Mouse (Mus musculus) left cerebral cortex, adult 9 months (tissue): ENCODE measurements at regions not wholly inside any gene's neighbourhood (a gene's known extent, or its start where the extent isn't known, plus 50 kb on each side); places are given as distances from the start of the nearest gene placed in this dataset.

Experiments
- DNase-seq, 2 experiments: peaks; one replicate each; pipeline ENCODE4 v3.0.0; 2022; ENCODE audit warnings: low spot score in 2 of 2

- peak; percentile 55 to 57 for DNase-seq
Measured at GRCm38 (mm10) chr8:90503306-90503705, 155.2 kb upstream of the Tox3 start.

GRCm38 (mm10) chr8:90502879-90503278 is 154.7 kb upstream of the Tox3 start:
- DNase-seq = peak in 1 of 2 experiments; percentile 56

- DNase-seq = peak in 1 of 2 experiments; percentile 21
Measured at GRCm38 (mm10) chr8:90499315-90499714, 151.2 kb upstream of the Tox3 start.

- peak in 1 of 2 experiments; percentile 39 for DNase-seq
Measured at GRCm38 (mm10) chr8:90496658-90497163, 148.6 kb upstream of the Tox3 start.

GRCm38 (mm10) chr8:90495943-90496371 is 147.8 kb upstream of the Tox3 start:
- no peak for DNase-seq

GRCm38 (mm10) chr8:90492521-90493225 is 144.5 kb upstream of the Tox3 start:
- DNase-seq = no peak

GRCm38 (mm10) chr8:90491691-90492090 is 143.5 kb upstream of the Tox3 start:
- DNase-seq = no peak

GRCm38 (mm10) chr8:90490734-90491441 is 142.7 kb upstream of the Tox3 start:
- no peak for DNase-seq

GRCm38 (mm10) chr8:90486556-90486955 is 138.4 kb upstream of the Tox3 start:
- no peak for DNase-seq

GRCm38 (mm10) chr8:90478149-90478548 is 130.0 kb upstream of the Tox3 start:
- DNase-seq = no peak

GRCm38 (mm10) chr8:90474066-90474465 is 125.9 kb upstream of the Tox3 start:
- no peak for DNase-seq

- no peak for DNase-seq
Measured at GRCm38 (mm10) chr8:90470826-90471225, 122.7 kb upstream of the Tox3 start.

- DNase-seq = no peak
Measured at GRCm38 (mm10) chr8:90463708-90464107, 115.6 kb upstream of the Tox3 start.

GRCm38 (mm10) chr8:90455321-90455720 is 107.2 kb upstream of the Tox3 start:
- DNase-seq = no peak

- peak; percentile 15 to 46 for DNase-seq
Measured at GRCm38 (mm10) chr8:90454130-90454529, 106.0 kb upstream of the Tox3 start.

- DNase-seq = no peak
Measured at GRCm38 (mm10) chr8:90441058-90441851, 93.1 kb upstream of the Tox3 start.

GRCm38 (mm10) chr8:90414021-90414420 is 65.9 kb upstream of the Tox3 start:
- DNase-seq = no peak
